Mouse (Mus musculus) ES-E14 (cell line): ENCODE measurements at regions not wholly inside any gene's neighbourhood (a gene's known extent, or its start where the extent isn't known, plus 50 kb on each side); places are given as distances from the start of the nearest gene placed in this dataset.

ENCODE experiments used
- DNase-seq: peaks from one replicate; pipeline ENCODE4 v3.0.0-alpha.2; 2013; ENCODE audit warnings: low read depth, low spot score
- H3K27ac ChIP-seq: 2 replicates; pipeline ENCODE4 v1.5.1; 2012; ENCODE audit warnings: low read depth, mild to moderate bottlenecking, low read length, moderate library complexity, mixed read lengths; ENCODE audit not compliant: poor library complexity, insufficient read depth, severe bottlenecking
- H3K36me3 ChIP-seq: 2 replicates; pipeline ENCODE4 v1.6.1; 2012; ENCODE audit warnings: mild to moderate bottlenecking, low read length, moderate library complexity, mixed read lengths; ENCODE audit not compliant: control insufficient read depth, poor library complexity, insufficient read depth, severe bottlenecking
- H3K4me1 ChIP-seq, 2 experiments: fragments of 150-350 bp in 1 of 2; sonication (generic) in 1 of 2; 2 replicates each; pipeline ENCODE4 v1.6.1; 2012; ENCODE audit warnings: low read length in 2 of 2, mild to moderate bottlenecking in 1 of 2, mixed read lengths in 1 of 2; ENCODE audit not compliant: control insufficient read depth in 2 of 2, insufficient read depth in 2 of 2, poor library complexity in 1 of 2
- H3K4me3 ChIP-seq, 2 experiments: fragments of 150-350 bp in 1 of 2; sonication (generic) in 1 of 2; 2 replicates each; pipeline ENCODE4 v1.5.1; 2012; ENCODE audit warnings: low read length in 2 of 2, low read depth in 1 of 2, mild to moderate bottlenecking in 1 of 2, mixed read lengths in 1 of 2; ENCODE audit not compliant: insufficient read depth in 1 of 2, poor library complexity in 1 of 2, severe bottlenecking in 1 of 2
- H3K9ac ChIP-seq: 2 replicates; pipeline ENCODE4 v1.6.1; 2012; ENCODE audit warnings: low read depth, mild to moderate bottlenecking, low read length, mixed read lengths; ENCODE audit not compliant: poor library complexity, insufficient read depth, severe bottlenecking
- H3K9me3 ChIP-seq: fragments of 150-350 bp; sonication (generic); 2 replicates; pipeline ENCODE4 v1.6.1; 2012; ENCODE audit warnings: low read depth, mild to moderate bottlenecking, low read length; ENCODE audit not compliant: control insufficient read depth, insufficient read depth
- CHD2 ChIP-seq: IDR thresholded peaks from 2 replicates; pipeline ENCODE4 v1.6.1; 2014; ENCODE audit warnings: mild to moderate bottlenecking, low read depth, low read length, inconsistent platforms
- HCFC1 ChIP-seq: IDR thresholded peaks from 2 replicates; pipeline ENCODE4 v1.6.1; 2012; ENCODE audit warnings: low read length, inconsistent platforms, borderline replicate concordance; ENCODE audit not compliant: insufficient read depth
- MAFK ChIP-seq: IDR thresholded peaks from 2 replicates; pipeline ENCODE4 v1.6.1; 2014; ENCODE audit warnings: mild to moderate bottlenecking, low read depth, low read length, inconsistent platforms; ENCODE audit not compliant: insufficient read depth
- ZC3H11A ChIP-seq: IDR thresholded peaks from 2 replicates; pipeline ENCODE4 v1.6.1; 2012; ENCODE audit warnings: low read depth, mild to moderate bottlenecking, inconsistent platforms, low read length, borderline replicate concordance
- ZNF384 ChIP-seq: IDR thresholded peaks from 2 replicates; pipeline ENCODE4 v1.6.1; 2012; ENCODE audit warnings: low read depth, low read length, inconsistent platforms
- in situ Hi-C, 2 experiments: fragments of 600-800 bp; cut with MboI; formaldehyde crosslinking; loops; one replicate each; pipeline ENCODE4 v1.15.1; 2025; ENCODE audit warnings: low sequenced_read_pairs in 2 of 2, inconsistent platforms in 1 of 2; ENCODE audit not compliant: unreplicated experiment in 2 of 2

GRCm38 (mm10) chr17:51966573-51967284, 133.6 kb upstream of the Satb1 start:
- Histone ChIP-seq H3K9me3 (peaks cover 6% of the 10 kb centered on the region; the same call in 1 of the 2 replicates), H3K36me3 (no peaks in the 10 kb centered on the region; the same call in 1 of the 2 replicates), H3K4me1 (no peaks in the 10 kb centered on the region), H3K4me3 (no peak overlapping the region), H3K27ac (no peak overlapping the region), H3K9ac (no peak overlapping the region)
- no peak for TF ChIP-seq CHD2
- no peak for TF ChIP-seq ZC3H11A
- no peak for TF ChIP-seq ZNF384
- TF ChIP-seq HCFC1: no peak
- no peak for TF ChIP-seq MAFK
- no peak for DNase-seq
- in situ Hi-C loops: no loop called here

DNA sequence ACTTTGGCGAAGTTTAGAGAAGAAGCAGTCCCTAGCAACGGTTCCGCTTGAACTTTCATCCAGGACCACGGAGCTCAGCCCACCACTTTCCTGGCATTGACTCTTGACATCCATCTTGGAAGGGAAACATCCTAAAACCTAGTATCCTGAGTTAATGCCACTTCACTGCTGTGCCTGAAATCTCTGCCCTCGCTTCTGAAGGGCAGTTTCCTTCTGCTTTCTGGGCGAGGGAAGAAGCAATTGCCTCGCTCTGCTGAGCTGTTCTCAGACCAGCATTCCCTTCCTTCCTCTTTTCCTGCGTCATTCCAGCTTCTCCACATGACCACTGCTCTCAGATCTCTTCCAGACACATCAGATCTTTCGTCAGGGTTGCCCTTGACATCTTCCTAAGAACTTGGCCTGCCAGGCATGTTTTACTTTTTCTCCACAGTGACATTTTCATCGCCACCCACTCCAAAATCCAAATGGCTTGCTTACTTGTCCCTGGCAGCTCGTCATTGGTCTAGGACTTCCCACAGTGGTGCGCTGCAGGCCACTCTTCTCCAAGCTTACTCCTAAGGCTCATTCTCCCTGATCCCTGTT, 129.5 kb upstream of the Satb1 start:
- no peak for DNase-seq
- Histone ChIP-seq H3K4me3 (no peak overlapping the region), H3K4me1 (no peaks in the 10 kb centered on the region), H3K27ac (no peak overlapping the region), H3K36me3 (no peaks in the 10 kb centered on the region; the same call in 1 of the 2 replicates), H3K9ac (no peak overlapping the region), H3K9me3 (peaks cover 7% of the 10 kb centered on the region; the same call in 1 of the 2 replicates)
- TF ChIP-seq CHD2 (no peak), ZNF384 (no peak), MAFK (no peak), HCFC1 (no peak), ZC3H11A (no peak)
- in situ Hi-C loops: no loop called here

- no peak overlapping the region for H3K4me3 ChIP-seq
- in situ Hi-C loops: no loop called here
- TF ChIP-seq ZC3H11A (no peak), HCFC1 (no peak), CHD2 (no peak), ZNF384 (no peak), MAFK (no peak)
Observed at GRCm38 (mm10) chr17:51961337-51961736, 128.2 kb upstream of the Satb1 start.

DNA sequence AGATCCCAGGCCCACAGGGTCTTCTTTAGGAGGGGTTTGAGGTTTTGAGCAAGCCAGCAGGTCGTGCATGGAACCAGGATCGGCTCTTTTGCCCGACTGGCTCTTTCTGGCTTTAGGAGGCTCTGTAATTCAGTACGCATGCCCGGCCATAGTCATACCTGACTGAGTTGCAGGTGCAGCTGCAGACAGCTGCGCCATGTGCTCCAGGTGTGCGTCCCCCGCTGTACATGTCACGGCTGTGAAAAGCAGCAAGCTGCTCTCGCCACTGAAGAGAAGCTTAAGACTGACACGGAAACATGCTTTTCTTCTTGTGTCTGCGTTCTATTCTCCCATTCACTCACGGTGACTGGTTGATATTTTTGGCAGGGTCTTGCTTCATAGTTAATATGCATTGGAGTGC, 123.2 kb upstream of the Satb1 start:
- no peak for TF ChIP-seq HCFC1
- TF ChIP-seq ZNF384: no peak
- TF ChIP-seq MAFK: no peak
- TF ChIP-seq CHD2: no peak
- TF ChIP-seq ZC3H11A: no peak
- Histone ChIP-seq H3K36me3 (no peaks in the 10 kb centered on the region), H3K4me1 (no peaks in the 10 kb centered on the region), H3K9me3 (no peaks in the 10 kb centered on the region), H3K27ac (no peak overlapping the region), H3K9ac (no peak overlapping the region), H3K4me3 (no peak overlapping the region)
- DNase-seq: no peak
- in situ Hi-C loops: no loop called here

More at GRCm38 (mm10) chr17:51961337-51961736, 128.2 kb upstream of the Satb1 start:
- Histone ChIP-seq H3K36me3 (no peaks in the 10 kb centered on the region; the same call in 1 of the 2 replicates), H3K9ac (no peak overlapping the region), H3K4me1 (no peaks in the 10 kb centered on the region), H3K27ac (no peak overlapping the region), H3K9me3 (peaks cover 7% of the 10 kb centered on the region; the same call in 1 of the 2 replicates)
- DNase-seq: no peak
